8 mouse cellular contexts compared by ENCODE assay signal in the genomic region with DNA sequence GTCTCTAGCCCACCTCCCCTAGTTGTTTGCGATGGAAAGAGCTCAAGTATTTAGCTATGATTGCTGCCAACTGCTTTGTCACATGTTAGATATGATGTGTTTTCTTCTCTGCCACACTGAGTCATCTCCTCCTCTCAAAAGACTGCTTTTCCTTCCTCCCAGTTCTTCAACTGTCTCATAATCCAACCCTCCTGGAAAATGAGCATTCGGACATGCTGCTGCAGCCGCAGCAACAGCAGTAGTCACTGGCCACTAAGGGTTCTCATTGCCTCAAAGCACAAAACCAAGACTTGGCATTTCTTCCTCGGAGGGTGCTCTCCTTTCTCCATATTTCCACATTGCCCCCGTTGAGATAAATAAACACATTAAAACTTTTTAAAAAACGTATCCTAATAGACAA. TPM values are rescaled to one million over a fixed set of nuclear protein-coding genes. Genes with fewer than 3 reads are reported as not detected.
A peak's percentile ranks its signal among the peaks of the same experiment; 100 is the strongest.
DNase-seq lines count a peak whose midpoint lies in the region; ATAC-seq and TF ChIP-seq lines count a peak whose summit lies in the region.

No protein-coding gene starts in this region.

- no peak overlapping the region for H3K9ac ChIP-seq in kidney, postnatal 0 days (ENCODE audit: low read depth, low read length)
- peak overlapping the region; percentile 51; the same call in 1 of the 2 replicates for H3K9ac ChIP-seq in heart, embryonic 15.5 days
- H3K9ac ChIP-seq in midbrain, embryonic 13.5 days (replicated peaks): peak overlapping the region; percentile 69

- H3K27me3 ChIP-seq in kidney, postnatal 0 days (ENCODE audit: insufficient read depth, low read length): no peaks in the 10 kb centered on the region
- peaks cover 30% of the 10 kb centered on the region for H3K27me3 ChIP-seq in embryonic facial prominence, embryonic 10.5 days (replicated peaks; ENCODE audit: low read depth, poor library complexity, severe bottlenecking)
- no peaks in the 10 kb centered on the region for H3K27me3 ChIP-seq in heart, embryonic 15.5 days
- H3K27me3 ChIP-seq in midbrain, embryonic 13.5 days: no peaks in the 10 kb centered on the region

- ATAC-seq in kidney, postnatal 0 days (replicated peaks; ENCODE audit: low FRiP score, low read depth): no peak
- ATAC-seq in heart, embryonic 15.5 days (replicated peaks; ENCODE audit: insufficient number of reproducible peaks, insufficient read depth, low FRiP score, low read depth): no peak
- no peak for ATAC-seq in midbrain, embryonic 13.5 days

- no peak for TF ChIP-seq CTCF in kidney, postnatal 0 days (IDR thresholded peaks at IDR 0.05; ENCODE audit: low read depth)

- no peaks in the 10 kb centered on the region for H3K9me3 ChIP-seq in kidney, postnatal 0 days (replicated peaks; ENCODE audit: low read length)
- H3K9me3 ChIP-seq in embryonic facial prominence, embryonic 10.5 days: no peaks in the 10 kb centered on the region
- H3K9me3 ChIP-seq in heart, embryonic 15.5 days (replicated peaks): no peaks in the 10 kb centered on the region
- no peaks in the 10 kb centered on the region for H3K9me3 ChIP-seq in midbrain, embryonic 13.5 days

- WGBS in kidney, postnatal 0 days: 37% methylated on average over 6 of the region's 6 CpGs
- 39% methylated on average over 6 of the region's 6 CpGs for WGBS in embryonic facial prominence, embryonic 10.5 days
- WGBS in heart, embryonic 15.5 days: 25% methylated on average over 6 of the region's 6 CpGs
- 15% methylated on average over 6 of the region's 6 CpGs for WGBS in midbrain, embryonic 13.5 days

- peak overlapping the region; percentile 46 for H3K4me3 ChIP-seq in kidney, postnatal 0 days (replicated peaks; ENCODE audit: low read depth, low read length)
- H3K4me3 ChIP-seq in embryonic facial prominence, embryonic 10.5 days: peak overlapping the region; percentile 68
- H3K4me3 ChIP-seq in heart, embryonic 15.5 days: peak overlapping the region; percentile 55
- peak overlapping the region; percentile 61 for H3K4me3 ChIP-seq in midbrain, embryonic 13.5 days (replicated peaks)

- H3K36me3 ChIP-seq in kidney, postnatal 0 days (ENCODE audit: insufficient read depth, low read length): no peaks in the 10 kb centered on the region
- H3K36me3 ChIP-seq in embryonic facial prominence, embryonic 10.5 days (replicated peaks): no peaks in the 10 kb centered on the region
- no peaks in the 10 kb centered on the region for H3K36me3 ChIP-seq in heart, embryonic 15.5 days
- H3K36me3 ChIP-seq in midbrain, embryonic 13.5 days: no peaks in the 10 kb centered on the region

- H3K4me2 ChIP-seq in kidney, postnatal 0 days (ENCODE audit: low read length): peak overlapping the region; percentile 85
- peak overlapping the region; percentile 92 for H3K4me2 ChIP-seq in heart, embryonic 15.5 days
- peak overlapping the region; percentile 74 for H3K4me2 ChIP-seq in midbrain, embryonic 13.5 days (replicated peaks)

- no peak overlapping the region for H3K27ac ChIP-seq in kidney, postnatal 0 days
- H3K27ac ChIP-seq in embryonic facial prominence, embryonic 10.5 days (replicated peaks): no peak overlapping the region
- H3K27ac ChIP-seq in heart, embryonic 15.5 days: no peak overlapping the region
- no peak overlapping the region for H3K27ac ChIP-seq in midbrain, embryonic 13.5 days

- peaks cover 3% of the 10 kb centered on the region; the same call in 1 of the 2 replicates for H3K4me1 ChIP-seq in kidney, postnatal 0 days (replicated peaks; ENCODE audit: insufficient read depth, low read length)
- H3K4me1 ChIP-seq in embryonic facial prominence, embryonic 10.5 days: peaks cover 17% of the 10 kb centered on the region
- peaks cover 15% of the 10 kb centered on the region for H3K4me1 ChIP-seq in heart, embryonic 15.5 days (replicated peaks)
- peaks cover 49% of the 10 kb centered on the region for H3K4me1 ChIP-seq in midbrain, embryonic 13.5 days (replicated peaks)

- DNase-seq in kidney, postnatal 0 days (ENCODE audit: low spot score): no peak
- no peak for DNase-seq in kidney, postnatal 36 days
- DNase-seq in embryonic facial prominence, embryonic 10.5 days (ENCODE audit: low spot score): no peak
- no peak for DNase-seq in spleen, adult 18-20 months
- DNase-seq in gastrocnemius, adult 8-10 months (ENCODE audit: low spot score in 2 of 2): no peak
- no peak for DNase-seq in kidney, postnatal 25 days

RNA-seq across cellular contexts. Expression of a gene that starts 1.2 kb away (rescaled TPM):
- polyA plus RNA-seq in kidney, postnatal 0 days (2015; fragmentation: Nextera tagmentation; extraction: Ambion mirVana): 8.1 and 8.8 TPM in 2 replicates
- polyA plus RNA-seq in embryonic facial prominence, embryonic 10.5 days (2016; fragmentation: Nextera tagmentation; extraction: Ambion mirVana): 10.3 and 15.3 TPM in 2 replicates
- polyA plus RNA-seq in heart, embryonic 15.5 days (2015; fragmentation: Nextera tagmentation; extraction: Ambion mirVana): 8.7 and 9.3 TPM in 2 replicates
- polyA plus RNA-seq in midbrain, embryonic 13.5 days (2015; fragmentation: Nextera tagmentation; extraction: Ambion mirVana): 105 and 122 TPM in 2 replicates
- under 1 TPM; 0.17 to 0.48 (median 0.39) TPM for total RNA-seq in gastrocnemius, adult 8-10 months (2022)
